Mouse (Mus musculus) intestine, postnatal 0 days (tissue): ENCODE measurements around the gene Fermt2. TPM values are rescaled to one million over a fixed set of nuclear protein-coding genes. Genes with fewer than 3 reads are reported as not detected.
A peak's percentile ranks its signal among the peaks of the same experiment; 100 is the strongest.

Source experiments
- ATAC-seq: fragments of 200-750 bp; cut with Nextera tagmentation; 2 replicates; pipeline ENCODE4 v1.8.0; 2017; ENCODE audit warnings: mild to moderate bottlenecking, moderate TSS enrichment, moderate library complexity
- H3K27ac ChIP-seq: fragments of 300-500 bp; sonication (generic); 2 replicates; pipeline ENCODE4 v1.5.1; 2014; ENCODE audit warnings: mild to moderate bottlenecking, low read depth, low read length, moderate library complexity
- H3K27me3 ChIP-seq: fragments of 300-500 bp; sonication (generic); replicated peaks from 2 replicates; pipeline ENCODE4 v1.6.1; 2014; ENCODE audit warnings: low read length, mixed read lengths; ENCODE audit not compliant: control insufficient read depth, insufficient read depth
- H3K36me3 ChIP-seq: fragments of 300-500 bp; sonication (generic); 2 replicates; pipeline ENCODE4 v1.6.1; 2014; ENCODE audit warnings: mild to moderate bottlenecking, moderate library complexity; ENCODE audit not compliant: control insufficient read depth, insufficient read depth
- H3K4me1 ChIP-seq: fragments of 300-500 bp; sonication (generic); replicated peaks from 2 replicates; pipeline ENCODE4 v1.6.1; 2014; ENCODE audit warnings: antibody characterized with exemption, low read length, mixed read lengths; ENCODE audit not compliant: control insufficient read depth, insufficient read depth
- H3K4me2 ChIP-seq: fragments of 300-500 bp; sonication (generic); replicated peaks from 2 replicates; pipeline ENCODE4 v1.6.1; 2014; ENCODE audit warnings: low read depth, mild to moderate bottlenecking, moderate library complexity
- H3K4me3 ChIP-seq: fragments of 300-500 bp; sonication (generic); 2 replicates; pipeline ENCODE4 v1.5.1; 2014; ENCODE audit warnings: low read depth, low read length
- H3K9ac ChIP-seq: fragments of 300-500 bp; sonication (generic); 2 replicates; pipeline ENCODE4 v1.6.1; 2014; ENCODE audit warnings: mild to moderate bottlenecking, low read depth, low read length
- H3K9me3 ChIP-seq: fragments of 300-500 bp; sonication (generic); 2 replicates; pipeline ENCODE4 v1.6.1; 2016; ENCODE audit warnings: mixed run types; ENCODE audit not compliant: control insufficient read depth
- CTCF ChIP-seq: sonication (generic); IDR thresholded peaks from 2 replicates; pipeline ENCODE4 v1.5.1; 2016; ENCODE audit warnings: low read depth, mild to moderate bottlenecking, control low read depth, antibody characterized with exemption, moderate library complexity
- WGBS: fragments of 180-500 bp; shearing (Covaris S2); extraction: QIAGEN DNeasy Blood & Tissue Kit; methylation state at CpG from one replicate; pipeline ENCODE4 v1.1.7; 2014; 5-methylcytosine and 5-hydroxymethylcytosine counted together
- polyA plus RNA-seq: library from polyadenylated mRNA; unstranded; fragments of >200 nt; fragmentation: Nextera tagmentation; extraction: Ambion mirVana; gene quantifications from 2 replicates; pipeline ENCODE4 v1.2.1, GENCODE M21; 2015

Gene Fermt2
- polyA plus RNA-seq, 1 experiment from 2014 or later, result 138 TPM

- TF ChIP-seq CTCF, result no peak
- Histone ChIP-seq H3K4me3 (no peak overlapping the region), H3K9me3 (no peaks in the 10 kb centered on the region), H3K9ac (no peak overlapping the region), H3K27me3 (no peaks in the 10 kb centered on the region), H3K27ac (no peak overlapping the region), H3K4me2 (no peak overlapping the region), H3K4me1 (no peaks in the 10 kb centered on the region), H3K36me3 (no peaks in the 10 kb centered on the region)
- 85% methylated on average over 11 of the region's 11 CpGs for WGBS
- no peak for ATAC-seq
Observed at GRCm38 (mm10) chr14:45515771-45516170, 14.1 kb downstream of the Fermt2 start.

GRCm38 (mm10) chr14:45510787-45511186, 19.1 kb downstream of the Fermt2 start:
- H3K4me2 ChIP-seq, result no peak overlapping the region
- H3K9ac ChIP-seq, result no peak overlapping the region
- H3K4me3 ChIP-seq, result no peak overlapping the region
- ATAC-seq, result no peak
- 39% methylated on average over 4 of the region's 4 CpGs for WGBS
- no peaks in the 10 kb centered on the region for H3K36me3 ChIP-seq
- H3K27me3 ChIP-seq, result no peaks in the 10 kb centered on the region
- no peaks in the 10 kb centered on the region for H3K9me3 ChIP-seq
- TF ChIP-seq CTCF, result no peak
- 0 out of 2 replicates have a peak, but pooled peaks cover 4% of the 10 kb centered on the region for H3K4me1 ChIP-seq
- H3K27ac ChIP-seq, result no peak overlapping the region

- H3K4me2 ChIP-seq, result no peak overlapping the region
- H3K9ac ChIP-seq, result no peak overlapping the region
- peak overlapping the region; percentile 35; the same call in 1 of the 2 replicates for H3K27ac ChIP-seq
- no peak for TF ChIP-seq CTCF
- no peaks in the 10 kb centered on the region for H3K27me3 ChIP-seq
- no peak for ATAC-seq
- no peaks in the 10 kb centered on the region; the same call in 1 of the 2 replicates for H3K36me3 ChIP-seq
- H3K9me3 ChIP-seq, result no peaks in the 10 kb centered on the region
- 0 out of 2 replicates have a peak, but pooled peaks cover 4% of the 10 kb centered on the region for H3K4me1 ChIP-seq
- no peak overlapping the region for H3K4me3 ChIP-seq
- WGBS, result 49% methylated on average over 4 of the region's 4 CpGs
Observed at GRCm38 (mm10) chr14:45507923-45508322, 22.0 kb downstream of the Fermt2 start.

GRCm38 (mm10) chr14:45507447-45507846, 22.5 kb downstream of the Fermt2 start:
- no peak overlapping the region for H3K4me3 ChIP-seq
- no peaks in the 10 kb centered on the region for H3K9me3 ChIP-seq
- H3K9ac ChIP-seq, result no peak overlapping the region
- peak overlapping the region; percentile 15; the same call in 1 of the 2 replicates for H3K27ac ChIP-seq
- no peaks in the 10 kb centered on the region for H3K27me3 ChIP-seq
- no peak overlapping the region for H3K4me2 ChIP-seq
- no peaks in the 10 kb centered on the region; the same call in 1 of the 2 replicates for H3K36me3 ChIP-seq
- TF ChIP-seq CTCF, result no peak
- ATAC-seq, result no peak
- 76% methylated on average over 3 of the region's 3 CpGs for WGBS
- H3K4me1 ChIP-seq, result 0 out of 2 replicates have a peak, but pooled peaks cover 4% of the 10 kb centered on the region

- no peak overlapping the region for H3K4me2 ChIP-seq
- H3K9me3 ChIP-seq, result no peaks in the 10 kb centered on the region
- 0 out of 2 replicates have a peak, but pooled peaks cover 4% of the 10 kb centered on the region for H3K4me1 ChIP-seq
- H3K4me3 ChIP-seq, result no peak overlapping the region
- no peak for TF ChIP-seq CTCF
- H3K36me3 ChIP-seq, result no peaks in the 10 kb centered on the region; the same call in 1 of the 2 replicates
- 41% methylated on average over 6 of the region's 6 CpGs for WGBS
- H3K27me3 ChIP-seq, result no peaks in the 10 kb centered on the region
- no peak overlapping the region for H3K9ac ChIP-seq
- no peak for ATAC-seq
- H3K27ac ChIP-seq, result peak overlapping the region; percentile 15; the same call in 1 of the 2 replicates
Observed at GRCm38 (mm10) chr14:45507032-45507431, 22.9 kb downstream of the Fermt2 start.

- Histone ChIP-seq H3K4me3 (no peak overlapping the region), H3K27me3 (no peaks in the 10 kb centered on the region), H3K9me3 (no peaks in the 10 kb centered on the region), H3K4me2 (no peak overlapping the region), H3K9ac (no peak overlapping the region), H3K27ac (no peak overlapping the region), H3K36me3 (no peaks in the 10 kb centered on the region; the same call in 1 of the 2 replicates), H3K4me1 (0 out of 2 replicates have a peak, but pooled peaks cover 4% of the 10 kb centered on the region)
- no peak for TF ChIP-seq CTCF
- no peak for ATAC-seq
- WGBS, result 76% methylated on average over 4 of the region's 4 CpGs
Observed at GRCm38 (mm10) chr14:45506165-45506564, 23.8 kb downstream of the Fermt2 start.
